Mouse (Mus musculus): ENCODE data around the gene Mybphl.

DNA sequence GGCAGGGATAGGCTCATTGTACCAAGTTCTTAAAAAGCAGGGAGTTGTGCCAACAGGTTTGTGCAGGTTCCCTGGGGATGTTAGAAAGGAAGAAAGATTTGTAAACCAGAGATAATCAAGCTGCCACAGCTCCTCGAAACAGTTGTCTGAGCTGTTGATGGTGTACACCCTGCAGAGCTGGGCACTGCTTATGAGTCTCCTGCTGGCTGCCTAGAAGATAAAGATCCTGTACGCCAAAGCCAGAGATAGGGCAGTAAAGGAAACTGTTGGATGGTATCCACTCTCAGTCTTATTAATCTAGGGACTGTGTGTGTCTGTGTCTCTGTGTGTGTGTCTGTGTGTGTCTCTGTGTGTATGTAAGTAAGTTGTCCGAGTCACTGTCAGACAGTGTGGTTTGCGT, 43.0 kb upstream of the Mybphl start:
- TF ChIP-seq TAL1 (IDR thresholded peaks at IDR 0.05; ENCODE audit: low read length): no peak
- no peak for TF ChIP-seq GATA1 (IDR thresholded peaks at IDR 0.05; ENCODE audit: low read length)
